Mouse (Mus musculus) limb, embryonic 14.5 days (tissue): Measurements from ENCODE around the gene Ccdc185. TPM values are rescaled to one million over a fixed set of nuclear protein-coding genes. Genes with fewer than 3 reads are reported as not detected.

ENCODE experiments used
- ATAC-seq: fragments of 200-750 bp; cut with Nextera tagmentation; 2 replicates; pipeline ENCODE4 v1.8.0; 2017; ENCODE audit warnings: low read depth, moderate number of reproducible peaks, moderate TSS enrichment; ENCODE audit not compliant: low FRiP score
- DNase-seq: peaks from one replicate; pipeline ENCODE4 v3.0.0-alpha.2; 2015; ENCODE audit warnings: low spot score
- H3K27ac ChIP-seq: fragments of 300-500 bp; sonication (generic); replicated peaks from 2 replicates; pipeline ENCODE4 v1.5.1; 2014; ENCODE audit warnings: low read depth, mild to moderate bottlenecking, low read length, moderate library complexity, mixed read lengths
- H3K27me3 ChIP-seq: fragments of 300-500 bp; sonication (generic); 2 replicates; pipeline ENCODE4 v1.6.1; 2014; ENCODE audit warnings: low read length, mixed read lengths; ENCODE audit not compliant: control insufficient read depth, insufficient read depth
- H3K36me3 ChIP-seq: fragments of 300-500 bp; sonication (generic); 2 replicates; pipeline ENCODE4 v1.6.1; 2014; ENCODE audit warnings: mild to moderate bottlenecking, low read length, moderate library complexity, mixed read lengths; ENCODE audit not compliant: control insufficient read depth, insufficient read depth
- H3K4me1 ChIP-seq: fragments of 300-500 bp; sonication (generic); 2 replicates; pipeline ENCODE4 v1.6.1; 2014; ENCODE audit warnings: antibody characterized with exemption, low read length, mixed read lengths; ENCODE audit not compliant: control insufficient read depth, insufficient read depth
- H3K4me2 ChIP-seq: fragments of 300-500 bp; sonication (generic); replicated peaks from 2 replicates; pipeline ENCODE4 v1.6.1; 2014; ENCODE audit warnings: low read depth, mild to moderate bottlenecking, low read length, moderate library complexity; ENCODE audit not compliant: severe bottlenecking
- H3K4me3 ChIP-seq: fragments of 300-500 bp; sonication (generic); replicated peaks from 2 replicates; pipeline ENCODE4 v1.5.1; 2014; ENCODE audit warnings: low read length
- H3K9ac ChIP-seq: fragments of 300-500 bp; sonication (generic); 2 replicates; pipeline ENCODE4 v1.6.1; 2014; ENCODE audit warnings: mild to moderate bottlenecking, low read depth, low read length, moderate library complexity; ENCODE audit not compliant: severe bottlenecking
- H3K9me3 ChIP-seq: fragments of 300-500 bp; sonication (generic); 2 replicates; pipeline ENCODE4 v1.6.1; 2016; ENCODE audit warnings: low read length; ENCODE audit not compliant: control insufficient read depth
- POLR2A ChIP-seq: fragments of 200-500 bp; IDR thresholded peaks from 2 replicates; pipeline ENCODE4 v1.8.0; 2012; ENCODE audit warnings: inconsistent platforms, mild to moderate bottlenecking, moderate library complexity, borderline replicate concordance; ENCODE audit not compliant: insufficient read depth, insufficient read length; ENCODE audit errors: extremely low read depth
- WGBS: fragments of 180-500 bp; shearing (Covaris S2); extraction: QIAGEN DNeasy Blood & Tissue Kit; methylation state at CpG from one replicate; pipeline ENCODE4 v1.1.7; 2014; 5-methylcytosine and 5-hydroxymethylcytosine counted together
- polyA plus RNA-seq, 2 experiments: library from polyadenylated mRNA; depleted of rRNA in 1 of 2; stranded (reverse) in 1 of 2; unstranded in 1 of 2; fragments of >200 nt; fragmentation: Nextera tagmentation in 1 of 2; extraction: Ambion mirVana in 1 of 2; gene quantifications; 2 replicates each; pipeline versions ENCODE4 v1.2.1 to v1.2.3; 2012 to 2014

The Ccdc185 gene
- polyA plus RNA-seq, 2 experiments = not detected

DNA sequence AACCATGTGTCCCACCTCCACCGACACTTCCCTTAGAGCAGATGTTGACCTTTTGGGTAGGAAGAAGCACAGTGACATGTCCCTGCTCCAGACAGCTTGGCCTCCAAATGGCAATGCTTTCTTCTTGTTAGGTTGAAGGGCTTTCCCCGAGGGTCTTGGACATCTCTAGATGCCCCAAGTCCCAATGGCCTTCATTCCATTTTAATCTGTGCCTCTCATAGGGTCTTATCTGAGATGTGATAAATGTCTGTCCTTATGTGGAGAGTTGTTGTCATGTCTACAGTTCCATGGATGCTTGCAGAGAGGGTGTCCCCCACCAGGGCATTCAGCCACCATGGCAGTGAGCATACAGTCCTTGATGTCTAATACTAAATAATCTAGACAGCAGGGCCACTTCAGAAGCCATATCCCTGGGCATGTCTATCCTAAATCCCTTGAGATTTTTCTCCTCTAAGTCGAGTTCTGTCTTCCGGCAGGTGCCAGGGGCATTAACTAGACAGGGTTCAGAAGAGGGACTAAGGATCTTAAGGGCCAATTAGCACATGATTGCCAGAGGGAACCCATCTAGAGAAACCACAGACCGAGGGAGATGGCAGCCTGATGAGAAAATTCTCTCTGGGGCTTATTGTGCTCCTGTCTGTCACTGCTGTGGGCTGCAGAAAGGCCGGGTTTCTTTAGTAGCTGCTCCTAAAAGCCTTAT, 34.6 kb downstream of the Ccdc185 start:
- no peaks in the 10 kb centered on the region for H3K9me3 ChIP-seq
- no peak overlapping the region for H3K4me2 ChIP-seq
- no peak for DNase-seq
- no peaks in the 10 kb centered on the region for H3K36me3 ChIP-seq
- H3K27me3 ChIP-seq = no peaks in the 10 kb centered on the region
- no peak for TF ChIP-seq POLR2A
- H3K9ac ChIP-seq = no peak overlapping the region
- no peak overlapping the region for H3K4me3 ChIP-seq
- 69% methylated on average over 6 of the region's 6 CpGs for whole genome bisulfite sequencing
- no peak overlapping the region for H3K27ac ChIP-seq
- ATAC-seq = no peak
- H3K4me1 ChIP-seq = no peaks in the 10 kb centered on the region

DNA sequence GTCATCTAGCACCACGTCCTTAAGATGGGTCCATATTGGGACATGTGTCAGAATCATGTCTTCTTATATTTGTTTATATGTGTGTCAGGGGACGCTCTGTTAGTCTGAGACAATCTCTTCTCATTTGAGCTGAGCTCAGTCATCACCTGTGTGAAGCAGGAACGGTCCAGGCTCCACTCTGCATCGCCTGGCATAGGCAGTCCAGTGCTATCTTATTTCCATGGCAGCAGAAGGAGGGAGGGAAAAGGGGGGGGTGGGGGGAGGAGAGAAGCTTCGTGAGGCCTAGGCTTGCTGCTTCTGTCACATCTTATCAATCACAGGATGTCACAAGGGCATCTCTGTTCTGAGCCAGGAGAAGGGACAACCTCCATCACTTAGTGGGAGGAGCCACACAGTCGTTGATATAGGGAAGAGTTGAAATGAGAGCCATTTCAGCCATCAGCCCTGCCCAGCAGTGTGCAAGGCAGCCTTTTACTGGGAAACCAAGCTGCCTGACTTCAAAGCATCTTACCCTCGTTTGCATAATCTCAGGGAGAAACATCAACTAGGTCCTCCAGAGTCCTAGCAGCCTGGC, 37.5 kb downstream of the Ccdc185 start:
- no peaks in the 10 kb centered on the region for H3K9me3 ChIP-seq
- no peak for TF ChIP-seq POLR2A
- WGBS = 36% methylated on average over 7 of the region's 7 CpGs
- no peak overlapping the region for H3K4me3 ChIP-seq
- DNase-seq = no peak
- no peak overlapping the region for H3K27ac ChIP-seq
- no peaks in the 10 kb centered on the region for H3K36me3 ChIP-seq
- no peaks in the 10 kb centered on the region for H3K4me1 ChIP-seq
- no peak overlapping the region for H3K9ac ChIP-seq
- no peaks in the 10 kb centered on the region for H3K27me3 ChIP-seq
- ATAC-seq = no peak
- H3K4me2 ChIP-seq = no peak overlapping the region

GRCm38 (mm10) chr1:182707459-182707858, 41.5 kb downstream of the Ccdc185 start:
- 93% methylated on average over 4 of the region's 4 CpGs for whole genome bisulfite sequencing
- H3K4me2 ChIP-seq = no peak overlapping the region
- DNase-seq (no peak), ATAC-seq (no peak)
- H3K4me1 ChIP-seq = no peaks in the 10 kb centered on the region
- no peak overlapping the region for H3K4me3 ChIP-seq
- no peaks in the 10 kb centered on the region for H3K36me3 ChIP-seq
- H3K27ac ChIP-seq = no peak overlapping the region
- no peak for TF ChIP-seq POLR2A
- H3K9me3 ChIP-seq = 0 out of 2 replicates have a peak, but pooled peaks cover 5% of the 10 kb centered on the region
- no peak overlapping the region for H3K9ac ChIP-seq
- no peaks in the 10 kb centered on the region for H3K27me3 ChIP-seq

GRCm38 (mm10) chr1:182704882-182705281, 44.1 kb downstream of the Ccdc185 start:
- Histone ChIP-seq H3K9me3 (0 out of 2 replicates have a peak, but pooled peaks cover 5% of the 10 kb centered on the region), H3K27me3 (no peaks in the 10 kb centered on the region), H3K27ac (no peak overlapping the region), H3K36me3 (no peaks in the 10 kb centered on the region), H3K4me2 (no peak overlapping the region), H3K4me3 (no peak overlapping the region), H3K9ac (no peak overlapping the region), H3K4me1 (no peaks in the 10 kb centered on the region)
- WGBS = 20% methylated on average over 2 of the region's 2 CpGs
- no peak for TF ChIP-seq POLR2A
- ATAC-seq = no peak
- no peak for DNase-seq

DNA sequence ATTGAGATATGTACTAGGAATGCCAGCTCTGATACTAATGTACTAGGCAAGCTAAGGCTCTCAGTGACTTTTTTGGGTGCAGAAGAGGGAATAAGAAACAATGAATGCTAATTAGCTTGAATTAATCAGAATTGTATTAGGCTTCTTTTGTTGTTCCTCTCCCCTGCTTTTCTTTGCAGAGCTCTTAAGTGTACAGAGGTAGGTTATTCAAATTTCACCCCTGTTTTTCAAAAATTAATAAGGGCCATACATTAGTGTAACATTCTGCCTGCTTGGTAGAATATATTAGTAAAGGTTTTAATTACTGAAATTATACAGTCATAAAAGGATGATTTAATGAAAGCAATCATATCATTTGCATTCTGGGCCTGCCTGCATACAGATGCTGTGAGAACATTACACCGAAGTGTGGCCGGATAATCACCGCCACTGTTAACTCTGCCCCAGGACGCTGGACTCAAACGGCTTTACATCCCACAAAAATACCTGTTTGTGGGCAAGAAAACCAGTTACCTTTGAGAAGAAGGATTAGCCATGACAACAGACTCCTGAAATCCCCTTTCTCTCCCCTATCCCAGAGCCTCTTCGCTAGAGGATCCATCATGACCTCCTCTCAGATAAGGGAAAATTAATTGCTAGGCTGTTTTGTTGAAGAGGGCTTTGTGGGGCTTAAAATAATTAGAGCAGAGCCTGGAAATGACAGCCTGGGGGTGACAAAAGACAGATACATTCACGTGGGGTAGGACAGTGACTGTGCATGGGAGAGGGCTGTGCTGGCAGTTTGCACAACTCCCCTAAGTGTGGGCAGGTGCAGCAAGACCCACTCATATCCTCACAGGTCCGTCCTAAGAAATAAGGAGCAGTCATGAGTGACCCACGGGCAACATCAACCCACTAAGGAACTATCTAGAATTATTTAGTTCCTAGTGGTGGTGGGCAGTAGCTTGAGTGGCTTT, 49.3 kb downstream of the Ccdc185 start:
- H3K27ac ChIP-seq = no peak overlapping the region
- H3K9me3 ChIP-seq = no peaks in the 10 kb centered on the region
- H3K36me3 ChIP-seq = no peaks in the 10 kb centered on the region
- no peaks in the 10 kb centered on the region for H3K4me1 ChIP-seq
- H3K4me2 ChIP-seq = no peak overlapping the region
- no peaks in the 10 kb centered on the region for H3K27me3 ChIP-seq
- 45% methylated on average over 9 of the region's 9 CpGs for WGBS
- no peak for TF ChIP-seq POLR2A
- ATAC-seq = no peak
- no peak overlapping the region for H3K9ac ChIP-seq
- no peak overlapping the region for H3K4me3 ChIP-seq
- no peak for DNase-seq

Other genes with a start within 250 kb of the Ccdc185 start
- gene Capn2, start 231.6 kb downstream of the Ccdc185 start, polyA plus RNA-seq (2012; rRNA removed) = 76.7 and 90.5 TPM in 2 replicates
- gene Capn2, start 231.6 kb downstream of the Ccdc185 start, polyA plus RNA-seq (2014; fragmentation: Nextera tagmentation; extraction: Ambion mirVana) = 119 and 126 TPM in 2 replicates
- gene Capn8, start 184.2 kb downstream of the Ccdc185 start, polyA plus RNA-seq (2012; rRNA removed) = 0.08 TPM in 2 replicates
- 0.08 TPM in 1 of 2 replicates, not detected in the other for gene Capn8, start 184.2 kb downstream of the Ccdc185 start, polyA plus RNA-seq (2014; fragmentation: Nextera tagmentation; extraction: Ambion mirVana)
- 14.0 and 16.7 TPM in 2 replicates for gene Susd4, start 14.7 kb upstream of the Ccdc185 start, polyA plus RNA-seq (2012; rRNA removed)
- 17.7 and 18.7 TPM in 2 replicates for gene Susd4, start 14.7 kb upstream of the Ccdc185 start, polyA plus RNA-seq (2014; fragmentation: Nextera tagmentation; extraction: Ambion mirVana)
- gene Tlr5, start 205.6 kb upstream of the Ccdc185 start, polyA plus RNA-seq (2012; rRNA removed) = 4.4 and 5.0 TPM in 2 replicates
- 2.5 and 2.7 TPM in 2 replicates for gene Tlr5, start 205.6 kb upstream of the Ccdc185 start, polyA plus RNA-seq (2014; fragmentation: Nextera tagmentation; extraction: Ambion mirVana)